Mouse (Mus musculus): ENCODE measurements at regions not wholly inside any gene's neighbourhood (a gene's known extent, or its start where the extent isn't known, plus 50 kb on each side); places are given as distances from the start of the nearest gene placed in this dataset.

GRCm38 (mm10) chr3:8288437-8288836, 1321.4 kb downstream of the Zfp704 start:
- TF ChIP-seq CTCF (IDR thresholded peaks at IDR 0.05; ENCODE audit: insufficient read depth, low read length) = no peak
- TF ChIP-seq POLR2A (IDR thresholded peaks at IDR 0.05; ENCODE audit: borderline replicate concordance, extremely low read depth, low read depth, low read length) = no peak
